Mouse (Mus musculus): ENCODE results near the gene Hsd17b12. TPM values are rescaled to one million over a fixed set of nuclear protein-coding genes. Genes with fewer than 3 reads are reported as not detected.

Hsd17b12 gene
- 58.2 and 73.7 TPM in 2 replicates for polyA plus RNA-seq (2012; rRNA removed)

DNA sequence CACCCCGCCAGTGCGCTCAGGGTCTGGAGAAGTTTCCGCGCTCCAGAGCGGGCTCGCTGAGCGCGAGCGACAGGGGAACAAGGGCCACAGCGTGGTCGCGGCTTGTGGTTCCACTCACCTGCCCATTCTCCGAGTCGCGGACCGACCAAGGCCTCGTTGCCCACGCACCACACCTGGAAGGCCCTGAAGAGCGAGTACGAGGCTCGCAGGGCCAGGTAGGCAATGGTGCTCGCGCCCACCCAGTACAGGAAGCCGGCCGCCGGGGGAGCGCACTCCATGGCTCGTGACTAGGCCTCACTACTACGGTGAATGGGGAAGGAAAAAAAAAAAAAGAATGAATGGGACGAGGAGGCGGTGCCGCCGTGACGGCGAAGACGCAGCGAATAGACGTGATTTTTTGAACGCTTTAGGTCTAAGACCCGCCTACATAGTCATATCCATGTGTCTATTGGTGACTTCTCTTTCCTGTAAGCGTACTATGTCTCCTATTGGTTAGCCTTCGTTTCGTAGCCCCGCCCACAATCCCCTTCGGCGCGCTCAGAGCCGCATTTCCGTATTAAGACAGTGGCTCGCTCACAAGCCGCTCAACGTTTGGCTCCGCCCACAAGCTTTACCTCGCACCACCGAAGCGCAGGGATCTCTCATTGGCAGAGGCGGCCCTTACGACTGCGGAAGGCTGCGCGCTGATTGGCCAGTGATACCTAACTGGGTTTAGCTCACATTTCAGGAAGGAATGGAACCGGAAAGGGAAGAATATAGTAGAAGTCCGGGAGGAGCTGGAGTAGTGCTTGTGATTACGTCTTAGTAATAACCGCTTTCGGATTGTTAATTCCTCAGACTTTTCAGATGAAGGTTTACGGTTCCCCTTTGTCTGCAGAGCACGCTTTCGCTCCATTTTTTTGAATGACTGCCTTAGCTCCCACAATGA lies at the start of gene Hsd17b12:
Hsd17b12 (minus strand) TSS at position 373 of the 928 bp plus-strand sequence.
- peak; percentile 86 for DNase-seq (ENCODE audit: low spot score)

DNA sequence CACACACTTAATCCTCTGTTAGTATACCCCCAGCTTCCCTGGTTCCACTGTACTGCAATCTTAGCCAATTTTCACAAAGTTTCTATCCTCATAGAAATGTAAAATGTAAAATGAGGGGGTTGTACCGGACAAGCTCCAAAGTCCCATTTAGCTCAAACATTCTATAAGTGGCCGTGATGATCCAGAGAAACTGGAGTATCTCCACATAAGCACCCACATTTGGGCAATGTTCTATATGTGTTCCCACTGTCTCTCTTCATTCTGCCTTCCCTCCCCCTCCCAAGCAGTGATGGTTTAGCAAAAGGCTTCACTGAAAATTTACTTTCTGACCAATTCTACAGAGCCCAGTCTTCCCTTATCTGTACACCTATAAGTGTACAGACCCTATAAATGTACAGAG lies 27.1 kb upstream of the Hsd17b12 start:
- DNase-seq (ENCODE audit: low spot score): no peak

DNA sequence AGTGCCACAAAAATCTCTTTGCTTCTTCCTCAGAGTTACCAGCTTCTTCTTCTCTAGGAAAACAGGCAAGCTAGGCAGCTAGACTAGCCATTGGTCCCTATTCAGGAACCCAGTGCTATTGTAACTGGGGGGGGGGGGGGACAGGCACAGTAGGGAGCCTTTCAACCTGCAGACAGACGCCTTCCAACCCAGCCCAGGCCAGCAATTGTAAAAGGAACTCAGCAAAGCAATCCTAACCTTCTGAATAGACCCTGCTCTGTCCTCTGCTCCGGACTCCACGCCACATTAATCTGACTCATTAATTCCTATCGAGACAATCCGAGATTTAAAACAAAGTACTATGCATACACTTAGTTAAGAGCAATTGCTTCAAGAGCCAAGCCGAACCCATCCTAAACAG lies 26.4 kb upstream of the Hsd17b12 start:
- no peak for DNase-seq (ENCODE audit: low spot score)

DNA sequence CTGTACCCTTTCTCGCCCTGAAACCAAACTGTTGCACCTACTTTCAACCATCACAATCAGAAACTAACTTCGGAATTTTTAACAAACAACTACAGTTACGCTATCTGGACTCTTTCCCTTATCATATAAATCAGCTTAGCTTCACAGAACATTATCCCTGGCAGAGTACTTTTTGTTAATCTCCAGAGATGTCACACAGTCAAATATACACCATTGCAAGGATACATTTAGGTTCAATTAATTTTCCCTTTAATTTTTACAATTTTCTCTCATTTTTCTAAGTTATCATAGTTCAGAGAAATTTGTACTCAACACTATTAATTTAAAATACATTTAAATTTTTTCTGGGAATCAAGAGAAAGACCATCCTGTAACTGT lies 21.3 kb upstream of the Hsd17b12 start:
- no peak for DNase-seq (ENCODE audit: low spot score)

DNA sequence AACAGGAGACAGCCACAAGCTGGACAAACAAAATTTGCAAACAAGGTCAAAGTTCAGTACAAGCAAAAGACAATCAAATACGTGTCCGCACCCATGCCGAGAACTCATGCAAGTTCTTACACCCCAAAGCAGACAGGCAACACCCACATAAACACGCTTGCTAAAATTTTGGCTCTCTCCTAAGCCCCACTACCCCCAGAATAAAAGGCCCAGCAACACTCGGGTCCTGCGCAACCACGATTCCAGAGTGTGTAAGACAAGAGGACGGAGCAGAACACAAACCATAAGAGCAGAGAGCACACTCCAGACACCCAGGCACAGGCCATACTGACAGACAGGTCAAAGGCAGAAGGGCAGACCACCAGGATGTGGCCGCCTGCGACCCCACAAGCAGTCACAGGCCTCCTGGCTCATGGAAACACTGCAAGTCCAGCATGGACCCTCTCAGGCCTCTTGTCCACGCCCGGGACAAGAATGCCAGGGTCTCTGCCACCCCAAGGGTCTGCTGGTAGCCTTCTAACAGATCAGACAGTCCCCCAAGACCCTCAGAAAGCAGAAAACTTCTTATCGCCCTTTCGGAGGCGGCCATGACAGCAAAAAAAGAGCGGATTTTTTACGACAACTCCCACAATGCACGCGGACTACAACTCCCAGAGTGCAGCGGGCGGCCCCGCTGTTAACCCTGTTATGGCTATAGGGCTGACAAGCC lies 20.7 kb upstream of the Hsd17b12 start:
- peak; percentile 58 for DNase-seq (ENCODE audit: low spot score)

DNA sequence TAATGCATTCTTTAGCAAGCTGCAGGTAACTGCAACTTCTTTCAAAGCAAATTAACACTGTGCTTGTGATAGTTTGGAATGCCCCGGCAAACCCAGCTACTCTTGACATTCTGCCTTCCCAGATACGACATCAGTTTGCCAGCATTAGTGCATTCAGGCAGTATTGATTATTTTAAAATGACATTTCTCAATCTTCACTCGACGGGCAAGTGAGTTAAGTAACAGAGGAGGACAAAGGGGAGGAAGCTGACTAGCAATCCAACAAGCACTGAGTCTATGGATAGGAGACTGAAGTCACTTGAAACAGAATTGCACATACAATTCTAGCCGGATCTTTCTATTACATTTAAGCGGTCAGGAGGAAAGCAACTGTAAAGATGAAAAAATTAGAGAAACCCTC lies 19.5 kb upstream of the Hsd17b12 start:
- no peak for DNase-seq (ENCODE audit: low spot score)

DNA sequence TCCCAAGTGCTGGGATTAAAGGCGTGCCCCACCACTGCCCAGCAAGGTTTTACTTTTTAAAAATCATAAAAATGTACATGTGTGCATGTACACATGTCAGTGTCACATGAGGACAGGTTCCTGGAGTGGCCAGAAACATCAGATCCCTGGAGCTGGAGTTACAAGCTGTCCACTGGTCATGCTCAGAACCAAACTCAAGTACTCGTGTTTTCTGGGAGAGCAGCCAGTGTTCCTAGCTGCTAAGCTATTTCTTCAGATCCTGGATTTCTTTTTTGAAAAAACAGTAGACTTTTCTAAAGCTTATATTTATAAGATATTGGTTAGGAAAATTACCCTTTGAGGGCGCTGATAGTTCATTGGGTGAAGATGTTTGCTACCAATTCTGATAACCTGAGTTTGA lies 18.6 kb upstream of the Hsd17b12 start:
- DNase-seq (ENCODE audit: low spot score): no peak

DNA sequence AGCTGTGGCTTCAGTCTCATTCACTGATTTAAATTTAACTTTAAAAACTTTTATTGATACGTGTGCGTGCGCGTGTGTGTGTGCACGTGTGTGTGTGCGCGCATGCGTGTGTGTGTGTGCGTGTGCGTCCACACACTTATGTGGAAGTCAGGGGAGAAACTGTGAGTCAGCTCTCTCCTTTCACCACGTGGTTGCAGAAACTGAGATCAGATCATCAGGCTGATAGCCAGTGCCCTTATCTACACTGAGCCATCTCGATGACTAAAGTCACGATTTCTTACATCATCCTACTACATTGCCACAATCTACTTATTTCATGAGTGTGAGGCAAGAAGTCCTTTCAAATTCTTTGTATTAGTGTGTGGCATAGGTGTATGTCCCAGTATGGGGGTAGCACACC lies 15.8 kb upstream of the Hsd17b12 start:
- no peak for DNase-seq (ENCODE audit: low spot score)

DNA sequence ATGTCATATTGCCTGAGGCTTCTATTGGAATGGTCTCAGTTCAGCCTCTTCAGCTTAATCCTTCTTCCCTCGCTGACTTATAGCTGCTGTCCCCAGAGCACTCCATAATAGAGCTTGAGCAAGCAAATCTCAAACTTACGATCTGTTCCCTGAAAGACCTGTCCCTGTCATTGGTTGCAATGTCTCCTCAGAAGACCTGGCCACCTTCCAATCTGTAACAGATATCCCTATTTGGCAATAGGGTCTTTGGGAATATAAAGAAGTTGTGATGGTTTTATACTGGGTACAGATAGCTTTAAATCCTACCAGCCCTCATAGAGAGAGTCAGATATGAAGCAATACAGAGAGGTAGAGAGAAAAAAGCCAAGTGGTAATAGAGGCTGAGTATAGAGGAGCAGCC lies 5.4 kb upstream of the Hsd17b12 start:
- DNase-seq (ENCODE audit: low spot score): no peak

DNA sequence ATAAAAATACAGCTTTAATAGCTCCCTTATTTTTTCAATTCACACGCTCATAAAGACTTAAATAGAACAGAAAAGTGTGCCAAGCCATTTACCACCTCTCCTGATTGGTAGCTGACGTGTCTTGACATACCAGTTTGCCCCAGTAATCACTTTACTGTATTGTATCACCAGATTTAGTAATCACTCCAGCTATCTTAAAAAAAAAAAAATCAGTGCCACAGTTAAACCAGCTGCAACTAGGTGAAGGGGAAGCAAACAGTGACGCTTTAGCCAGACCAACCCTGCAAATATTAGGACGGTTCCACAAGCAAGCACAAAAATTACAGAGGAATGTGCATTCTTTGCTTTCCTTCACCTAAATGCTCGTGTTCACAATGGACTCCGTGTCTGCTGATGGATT lies 4.4 kb upstream of the Hsd17b12 start:
- no peak for DNase-seq (ENCODE audit: low spot score)

DNA sequence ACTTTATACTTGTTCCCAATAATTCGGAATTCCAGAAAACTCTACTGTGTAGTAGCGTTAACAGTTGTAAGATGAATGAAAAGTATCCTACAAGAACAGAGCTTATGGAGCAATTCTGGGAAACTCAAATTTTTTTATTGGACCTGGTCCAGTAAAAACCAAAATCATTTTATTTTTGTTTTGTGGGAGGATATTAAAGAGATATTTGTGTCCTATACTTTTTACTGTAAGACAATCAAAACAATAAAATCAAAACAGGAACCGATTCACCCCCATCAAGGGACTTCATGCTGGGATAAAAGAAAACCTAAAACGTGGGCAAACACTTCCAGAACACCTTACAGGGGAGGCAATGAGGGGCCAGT lies 738 bp upstream of the Hsd17b12 start:
- DNase-seq (ENCODE audit: low spot score): no peak

DNA sequence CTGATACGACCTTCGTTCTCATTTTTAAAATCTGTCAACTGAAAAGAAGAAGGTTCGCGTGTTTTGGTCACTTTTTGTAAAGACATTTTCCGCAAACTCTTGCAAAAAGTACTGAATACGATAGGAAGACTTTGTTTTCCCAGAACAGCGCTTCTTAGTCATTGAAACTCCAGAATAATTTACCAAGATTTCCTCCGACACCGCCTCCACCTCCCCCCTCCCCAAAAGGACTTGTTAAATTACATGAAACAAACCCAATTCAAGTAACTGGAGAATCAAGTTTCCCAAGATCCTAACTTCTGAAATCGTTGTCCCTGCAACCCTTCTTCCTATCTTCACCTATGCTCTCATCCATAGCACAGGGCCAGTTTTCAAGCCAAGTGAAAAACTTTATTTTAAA lies 713 bp downstream of the Hsd17b12 start:
- DNase-seq (ENCODE audit: low spot score): no peak

DNA sequence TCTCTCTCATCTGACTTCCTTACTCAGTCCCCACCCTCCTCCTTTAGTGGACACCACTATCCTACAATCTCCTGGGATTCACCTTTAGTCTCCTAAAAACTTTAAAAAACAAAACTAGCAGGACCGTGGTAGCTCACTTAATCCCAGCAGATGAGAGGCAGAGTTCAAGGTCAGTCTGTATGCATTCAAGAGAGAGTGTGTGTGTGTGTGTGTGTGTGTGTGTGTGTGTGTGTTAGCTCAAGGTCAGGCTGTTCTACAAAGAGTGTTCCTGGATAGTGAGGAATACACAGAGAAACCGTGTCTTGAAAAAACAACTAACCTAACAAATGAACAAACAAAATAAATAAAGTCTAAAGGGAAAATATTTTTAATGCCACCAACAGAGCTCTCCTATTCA lies 12.6 kb downstream of the Hsd17b12 start:
- no peak for DNase-seq (ENCODE audit: low spot score)

DNA sequence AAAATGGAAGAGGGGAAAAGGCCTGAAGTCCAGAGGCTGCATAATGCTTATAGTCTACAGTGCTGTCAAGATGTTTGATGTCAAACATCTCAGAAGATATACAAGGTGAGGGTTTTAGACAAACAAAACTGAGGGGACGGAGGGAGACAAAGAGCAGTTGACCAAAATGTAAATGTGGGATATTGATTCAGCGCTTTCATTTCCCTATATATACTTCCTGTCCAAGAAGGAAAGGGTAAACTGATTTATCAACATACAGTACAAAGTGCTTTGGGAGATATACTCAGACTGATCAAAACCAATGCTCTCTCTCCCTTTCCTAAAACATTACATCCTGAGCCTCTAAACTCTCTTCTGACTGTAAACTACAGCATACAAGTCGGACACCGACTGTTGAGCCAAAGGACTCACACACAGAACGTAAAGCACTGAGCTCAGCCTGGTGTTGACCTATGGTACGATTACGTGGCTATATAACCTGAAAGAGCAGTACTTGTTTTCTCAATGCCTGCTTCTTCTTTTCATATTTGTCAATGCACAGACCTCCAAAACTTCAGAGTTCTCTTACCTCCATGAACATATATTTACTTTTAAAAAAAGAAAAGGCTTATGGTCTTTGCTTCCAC lies 13.1 kb downstream of the Hsd17b12 start:
- no peak for DNase-seq (ENCODE audit: low spot score)

DNA sequence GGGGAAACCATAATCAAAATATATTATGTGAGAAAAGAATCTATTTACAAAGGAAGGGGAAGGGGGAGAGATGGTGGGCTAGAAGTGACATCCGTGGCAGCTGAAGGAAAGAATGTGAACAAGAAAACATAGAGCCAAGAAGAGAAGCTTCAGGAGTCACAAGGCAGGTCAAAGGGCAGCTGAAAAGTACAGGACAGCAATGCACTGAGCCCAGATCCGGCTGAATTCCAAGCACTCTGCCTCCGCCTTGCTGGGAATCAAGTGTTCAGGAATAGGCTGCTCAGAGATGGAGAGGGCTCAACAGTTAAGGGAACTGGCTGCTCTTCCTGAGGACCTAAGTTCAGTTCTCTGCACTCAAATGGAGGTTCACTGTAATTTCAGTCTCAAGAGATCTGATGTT lies 16.5 kb downstream of the Hsd17b12 start:
- DNase-seq (ENCODE audit: low spot score): no peak

DNA sequence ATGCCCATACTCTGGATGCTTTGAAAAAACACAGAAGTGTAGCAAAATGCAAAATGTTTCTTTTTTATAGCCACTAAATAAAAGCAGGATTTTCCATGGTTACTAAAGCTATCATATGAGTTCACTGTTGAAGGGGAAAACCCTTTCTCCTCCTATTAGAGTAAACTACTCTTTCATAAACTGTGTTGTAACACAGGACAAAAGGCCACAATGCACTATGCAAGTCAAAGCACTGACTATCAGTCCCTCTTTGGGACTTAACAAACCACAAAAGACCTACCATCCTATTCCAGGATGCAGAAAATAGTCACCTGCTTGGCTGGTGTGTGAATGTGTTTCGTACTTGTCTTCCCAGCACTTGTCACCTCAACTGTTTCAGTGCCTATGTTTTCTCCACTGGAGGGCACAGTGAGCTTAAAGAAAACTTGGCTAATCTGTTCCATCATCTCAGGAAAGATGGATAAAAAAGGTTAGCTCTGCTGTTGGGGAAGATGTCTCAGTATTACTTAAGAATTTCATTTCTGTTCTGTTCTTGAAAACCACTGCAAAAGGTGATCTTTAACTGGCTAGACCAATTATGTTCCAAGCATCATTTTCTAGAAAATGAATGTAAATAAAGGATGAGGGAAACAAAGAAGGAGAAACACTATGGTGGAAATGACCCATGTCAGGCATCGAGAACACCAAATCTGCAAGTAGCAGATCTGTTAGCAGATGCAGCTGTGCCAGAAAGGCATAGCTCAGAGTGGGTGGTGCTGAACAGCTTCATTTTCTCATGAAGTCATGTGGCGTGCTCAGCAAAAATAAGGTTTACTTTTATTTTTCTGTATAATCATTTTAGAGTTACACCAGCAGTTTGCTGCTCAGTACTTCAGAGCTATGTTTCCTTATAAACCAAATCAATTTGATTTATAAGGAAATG lies 19.0 kb downstream of the Hsd17b12 start:
- DNase-seq (ENCODE audit: low spot score): no peak

DNA sequence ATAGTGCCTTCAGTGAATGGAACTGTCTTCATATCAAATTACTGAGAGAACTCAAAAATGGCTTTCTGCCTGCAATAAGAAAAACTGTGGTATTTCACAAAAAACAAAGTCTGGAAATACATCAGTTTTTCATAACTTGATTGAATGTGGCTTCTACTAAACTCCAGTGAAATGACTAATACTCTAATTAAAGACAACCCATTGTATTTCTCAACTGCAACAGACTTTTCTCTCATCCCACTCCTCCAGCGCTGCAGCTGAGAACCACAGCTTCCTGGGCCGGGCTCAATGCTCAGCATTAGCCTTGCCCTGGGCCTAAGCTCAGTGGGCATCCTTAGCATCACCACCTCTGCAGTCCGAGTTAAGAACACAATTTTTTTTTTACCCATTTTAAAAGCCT lies 20.9 kb downstream of the Hsd17b12 start:
- no peak for DNase-seq (ENCODE audit: low spot score)

DNA sequence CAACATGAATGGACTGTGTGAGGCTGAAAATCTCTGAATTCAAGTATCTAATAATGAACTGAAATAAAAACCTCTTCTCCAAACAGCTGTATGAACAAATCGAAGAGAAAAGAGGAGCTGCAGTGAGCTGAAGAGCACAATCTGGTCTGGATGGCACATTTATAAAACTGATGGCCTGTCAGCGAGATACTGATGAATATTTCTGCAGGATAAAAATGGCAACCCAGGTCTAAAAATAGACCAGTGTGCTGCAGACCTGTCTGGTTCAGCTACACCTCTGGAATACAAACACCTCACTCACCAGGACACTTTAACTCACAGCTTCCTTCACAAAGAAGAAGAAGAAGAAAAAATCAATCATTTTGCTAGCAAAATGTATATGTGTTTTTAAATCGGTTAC lies 29.3 kb downstream of the Hsd17b12 start:
- no peak for DNase-seq (ENCODE audit: low spot score)

DNA sequence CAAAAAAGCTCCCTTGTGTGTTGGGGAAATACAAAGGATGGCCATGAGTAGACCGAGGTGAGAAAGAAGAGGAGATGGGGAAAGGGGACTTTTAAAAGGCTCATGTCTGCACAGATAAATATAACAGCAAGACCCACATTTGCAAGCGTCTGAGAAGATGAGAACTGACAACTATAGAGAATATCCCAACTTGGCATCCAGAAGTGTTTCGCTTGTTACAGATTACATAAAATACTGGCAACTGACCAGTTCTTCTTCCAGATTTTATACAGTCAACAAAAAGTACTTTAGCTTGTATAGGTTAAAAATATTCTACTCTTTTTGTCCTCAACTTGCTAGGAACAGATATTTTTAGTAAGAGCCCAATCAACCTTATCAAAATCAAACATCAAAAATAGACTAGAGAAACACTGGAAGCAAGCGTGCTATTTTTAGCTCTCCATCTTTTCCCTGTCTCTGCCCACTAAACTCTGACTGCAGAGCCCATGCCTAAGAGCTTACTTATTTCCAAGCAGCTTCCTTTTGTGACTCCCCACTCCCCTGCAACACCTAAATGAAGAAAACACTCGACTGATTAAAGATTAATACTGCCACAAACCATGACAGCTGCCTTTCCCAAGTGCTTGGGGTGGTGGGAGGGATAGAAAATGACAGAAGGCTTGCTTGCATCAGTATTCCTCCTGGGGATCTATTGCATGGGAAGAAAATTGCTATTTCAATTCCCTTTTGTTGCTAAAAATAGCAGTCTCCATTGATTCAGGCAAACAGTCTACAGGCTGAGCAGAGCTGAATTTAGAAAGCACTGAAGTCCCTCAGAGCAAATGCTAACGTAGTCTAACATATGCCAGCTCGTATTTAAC lies 35.4 kb downstream of the Hsd17b12 start:
- no peak for DNase-seq (ENCODE audit: low spot score)

DNA sequence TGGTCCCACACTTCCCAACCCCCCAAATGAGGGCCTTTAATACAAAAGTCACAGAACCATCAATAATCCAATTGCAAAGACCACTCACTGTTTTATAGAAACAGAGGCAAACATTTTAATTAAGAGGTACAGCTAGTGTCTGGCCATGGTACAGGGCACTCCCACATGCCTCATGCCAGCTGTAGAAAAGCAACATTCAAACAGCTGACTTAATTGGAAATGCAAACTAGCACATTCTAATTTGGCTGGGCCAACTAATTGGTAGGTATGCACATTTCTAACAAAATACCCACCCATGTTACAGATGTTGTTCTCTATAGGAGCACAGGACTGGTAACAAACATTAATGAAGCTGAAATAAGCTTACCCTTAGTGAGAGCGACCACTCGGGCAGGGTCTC lies 54.0 kb downstream of the Hsd17b12 start:
- DNase-seq (ENCODE audit: low spot score): no peak

DNA sequence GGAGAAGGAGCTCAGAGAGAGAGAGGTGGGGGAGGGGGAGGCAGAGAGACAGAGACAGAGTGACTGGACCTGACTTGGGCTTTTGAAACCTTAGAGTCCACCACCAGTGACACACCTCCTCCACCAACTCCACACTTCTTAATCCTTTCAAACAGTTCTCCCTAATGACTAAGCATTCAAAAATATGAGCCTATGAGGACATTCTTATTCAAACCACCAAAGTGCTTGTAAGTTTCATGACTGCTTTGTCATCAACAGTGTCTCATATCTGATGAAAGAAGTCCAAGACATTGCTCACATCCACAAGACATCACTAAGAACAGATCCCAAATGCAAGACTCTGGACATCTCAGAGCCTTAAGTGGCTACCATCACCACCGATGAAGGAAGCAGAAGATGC lies 67.9 kb downstream of the Hsd17b12 start:
- no peak for DNase-seq (ENCODE audit: low spot score)
